Mouse (Mus musculus) liver, postnatal 0 days (tissue): ENCODE results near the gene Glo1.

Source experiments
- CTCF ChIP-seq: sonication (generic); IDR thresholded peaks from 2 replicates; pipeline ENCODE4 v1.5.1; 2016; ENCODE audit warnings: antibody characterized with exemption, low read depth
- EP300 ChIP-seq: IDR thresholded peaks from 2 replicates; pipeline ENCODE4 v1.6.1; 2016; ENCODE audit warnings: antibody characterized with exemption, low read depth, mild to moderate bottlenecking

DNA sequence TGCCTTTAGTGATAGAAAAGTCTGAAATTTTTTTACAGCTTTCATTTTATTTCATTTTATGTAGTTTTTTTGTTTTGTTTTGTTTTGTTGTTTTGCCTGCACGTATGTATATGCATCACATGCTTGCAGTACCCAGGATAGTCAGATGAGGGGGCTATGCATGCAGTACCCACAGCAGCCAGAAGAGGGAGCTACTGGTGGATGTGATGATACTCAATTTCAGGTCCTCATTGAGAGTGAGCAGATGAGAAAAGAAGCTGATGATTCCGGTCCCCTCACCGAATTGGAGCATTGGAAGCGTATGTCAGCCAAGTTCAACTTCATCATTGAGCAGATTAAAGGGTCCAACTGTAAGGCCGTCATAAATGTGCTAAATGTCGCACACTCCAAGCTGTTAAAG lies 26.3 kb upstream of the Glo1 start:
- TF ChIP-seq CTCF (peak; percentile 69), EP300 (no peak)
